Mouse (Mus musculus): Measurements from ENCODE around the gene Ankrd11.

The Ankrd11 gene

GRCm38 (mm10) chr8:122925939-122926722 lies 115.9 kb downstream of the Ankrd11 start:
- DNase-seq (ENCODE audit: low spot score), result no peak

GRCm38 (mm10) chr8:122924091-122924490 lies 118.0 kb downstream of the Ankrd11 start:
- DNase-seq (ENCODE audit: low spot score), result no peak

GRCm38 (mm10) chr8:122923431-122924090 lies 118.5 kb downstream of the Ankrd11 start:
- DNase-seq (ENCODE audit: low spot score), result no peak

- no peak for DNase-seq (ENCODE audit: low spot score)
These were observed 119.1 kb downstream of the Ankrd11 start for GRCm38 (mm10) chr8:122922945-122923344.

GRCm38 (mm10) chr8:122920890-122921289 lies 121.2 kb downstream of the Ankrd11 start:
- no peak for DNase-seq (ENCODE audit: low spot score)

GRCm38 (mm10) chr8:122918438-122919107 lies 123.5 kb downstream of the Ankrd11 start:
- no peak for DNase-seq (ENCODE audit: low spot score)

- no peak for DNase-seq (ENCODE audit: low spot score)
These were observed 124.3 kb downstream of the Ankrd11 start for GRCm38 (mm10) chr8:122917531-122918392.

GRCm38 (mm10) chr8:122916766-122917165 lies 125.3 kb downstream of the Ankrd11 start:
- no peak for DNase-seq (ENCODE audit: low spot score)

GRCm38 (mm10) chr8:122912871-122913270 lies 129.2 kb downstream of the Ankrd11 start:
- DNase-seq (ENCODE audit: low spot score), result no peak

GRCm38 (mm10) chr8:122912150-122912549 lies 129.9 kb downstream of the Ankrd11 start:
- DNase-seq (ENCODE audit: low spot score), result no peak

GRCm38 (mm10) chr8:122906463-122907021 lies 135.5 kb downstream of the Ankrd11 start:
- DNase-seq (ENCODE audit: low spot score), result peak; percentile 91

GRCm38 (mm10) chr8:122905346-122905745 lies 136.7 kb downstream of the Ankrd11 start:
- DNase-seq (ENCODE audit: low spot score), result peak; percentile 27

- DNase-seq (ENCODE audit: low spot score), result no peak
These were observed 137.6 kb downstream of the Ankrd11 start for GRCm38 (mm10) chr8:122904496-122904895.

GRCm38 (mm10) chr8:122903002-122903401 lies 139.1 kb downstream of the Ankrd11 start:
- no peak for DNase-seq (ENCODE audit: low spot score)

- no peak for DNase-seq (ENCODE audit: low spot score)
These were observed 139.5 kb downstream of the Ankrd11 start for GRCm38 (mm10) chr8:122902581-122902980.

GRCm38 (mm10) chr8:122901892-122902515 lies 140.1 kb downstream of the Ankrd11 start:
- DNase-seq (ENCODE audit: low spot score), result no peak

- no peak for DNase-seq (ENCODE audit: low spot score)
These were observed 140.6 kb downstream of the Ankrd11 start for GRCm38 (mm10) chr8:122901476-122901875.

GRCm38 (mm10) chr8:122899085-122899484 lies 143.0 kb downstream of the Ankrd11 start:
- no peak for DNase-seq (ENCODE audit: low spot score)

GRCm38 (mm10) chr8:122898473-122898872 lies 143.6 kb downstream of the Ankrd11 start:
- DNase-seq (ENCODE audit: low spot score), result no peak

GRCm38 (mm10) chr8:122898018-122898417 lies 144.1 kb downstream of the Ankrd11 start:
- no peak for DNase-seq (ENCODE audit: low spot score)

GRCm38 (mm10) chr8:122897200-122897599 lies 144.9 kb downstream of the Ankrd11 start:
- no peak for DNase-seq (ENCODE audit: low spot score)

Measured in urinary bladder, postnatal 25 days (tissue).